Mouse (Mus musculus): ENCODE results near the gene St3gal2.

DNA sequence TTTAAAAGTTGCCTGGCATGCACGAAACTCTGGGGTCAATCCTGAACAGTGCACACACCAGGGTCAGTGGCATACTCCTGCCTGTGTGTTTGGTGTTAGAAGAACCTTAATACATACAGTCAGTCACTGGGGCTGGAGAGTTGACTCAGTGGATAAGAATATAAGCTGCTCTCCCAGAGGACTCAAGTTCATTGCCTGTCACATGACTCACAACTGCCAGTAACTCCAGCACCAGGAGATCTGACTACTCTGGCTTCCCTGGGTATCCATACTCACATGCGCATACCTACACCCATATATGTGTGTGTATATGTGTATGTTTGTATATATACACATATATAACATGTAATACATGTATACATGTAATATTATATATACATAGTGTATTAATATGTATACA, 43.3 kb downstream of the St3gal2 start:
- TF ChIP-seq POLR2A (IDR thresholded peaks at IDR 0.05; ENCODE audit: low read depth, low read length) = no peak
- TF ChIP-seq CTCF (IDR thresholded peaks at IDR 0.05; ENCODE audit: extremely low read depth, insufficient read length, insufficient replicate concordance, low read depth, low read length) = no peak

Data from small intestine, adult 2 months (tissue).